Mouse (Mus musculus) heart, embryonic 12.5 days (tissue): ENCODE results near the gene Gli1. TPM values are rescaled to one million over a fixed set of nuclear protein-coding genes. Genes with fewer than 3 reads are reported as not detected.

Experiments used
- ATAC-seq: fragments of 200-750 bp; cut with Nextera tagmentation; 2 replicates; pipeline ENCODE4 v1.8.0; 2017; ENCODE audit warnings: moderate TSS enrichment, moderate library complexity; ENCODE audit not compliant: insufficient number of reproducible peaks, low FRiP score
- H3K27ac ChIP-seq: fragments of 300-500 bp; sonication (generic); 2 replicates; pipeline ENCODE4 v1.5.1; 2016; ENCODE audit warnings: mild to moderate bottlenecking, moderate library complexity; ENCODE audit not compliant: poor library complexity, severe bottlenecking
- H3K27me3 ChIP-seq: fragments of 300-500 bp; sonication (generic); replicated peaks from 2 replicates; pipeline ENCODE4 v1.6.1; 2016; ENCODE audit warnings: mild to moderate bottlenecking, moderate library complexity
- H3K36me3 ChIP-seq: fragments of 300-500 bp; sonication (generic); 2 replicates; pipeline ENCODE4 v1.6.1; 2016; ENCODE audit warnings: mild to moderate bottlenecking, moderate library complexity
- H3K4me1 ChIP-seq: fragments of 300-500 bp; sonication (generic); replicated peaks from 2 replicates; pipeline ENCODE4 v1.6.1; 2016; ENCODE audit warnings: mild to moderate bottlenecking
- H3K4me2 ChIP-seq: fragments of 300-500 bp; sonication (generic); 2 replicates; pipeline ENCODE4 v1.6.1; 2016; ENCODE audit warnings: mild to moderate bottlenecking, moderate library complexity
- H3K4me3 ChIP-seq: fragments of 300-500 bp; sonication (generic); 2 replicates; pipeline ENCODE4 v1.5.1; 2016; ENCODE audit warnings: mild to moderate bottlenecking
- H3K9ac ChIP-seq: fragments of 300-500 bp; sonication (generic); 2 replicates; pipeline ENCODE4 v1.6.1; 2016; ENCODE audit warnings: mild to moderate bottlenecking, moderate library complexity
- H3K9me3 ChIP-seq: fragments of 300-500 bp; sonication (generic); replicated peaks from 2 replicates; pipeline ENCODE4 v1.6.1; 2016; ENCODE audit warnings: mild to moderate bottlenecking, moderate library complexity
- WGBS: fragments of 180-500 bp; shearing (Covaris S2); methylation state at CpG from one replicate; pipeline ENCODE4 v1.1.7; 2016; 5-methylcytosine and 5-hydroxymethylcytosine counted together
- polyA plus RNA-seq: library from polyadenylated mRNA; unstranded; fragments of >200 nt; fragmentation: Nextera tagmentation; extraction: Ambion mirVana; gene quantifications from 2 replicates; pipeline ENCODE4 v1.2.1, GENCODE M21; 2016

Gli1 gene
- polyA plus RNA-seq, 1 experiment from 2014 or later = 0.31 TPM

DNA sequence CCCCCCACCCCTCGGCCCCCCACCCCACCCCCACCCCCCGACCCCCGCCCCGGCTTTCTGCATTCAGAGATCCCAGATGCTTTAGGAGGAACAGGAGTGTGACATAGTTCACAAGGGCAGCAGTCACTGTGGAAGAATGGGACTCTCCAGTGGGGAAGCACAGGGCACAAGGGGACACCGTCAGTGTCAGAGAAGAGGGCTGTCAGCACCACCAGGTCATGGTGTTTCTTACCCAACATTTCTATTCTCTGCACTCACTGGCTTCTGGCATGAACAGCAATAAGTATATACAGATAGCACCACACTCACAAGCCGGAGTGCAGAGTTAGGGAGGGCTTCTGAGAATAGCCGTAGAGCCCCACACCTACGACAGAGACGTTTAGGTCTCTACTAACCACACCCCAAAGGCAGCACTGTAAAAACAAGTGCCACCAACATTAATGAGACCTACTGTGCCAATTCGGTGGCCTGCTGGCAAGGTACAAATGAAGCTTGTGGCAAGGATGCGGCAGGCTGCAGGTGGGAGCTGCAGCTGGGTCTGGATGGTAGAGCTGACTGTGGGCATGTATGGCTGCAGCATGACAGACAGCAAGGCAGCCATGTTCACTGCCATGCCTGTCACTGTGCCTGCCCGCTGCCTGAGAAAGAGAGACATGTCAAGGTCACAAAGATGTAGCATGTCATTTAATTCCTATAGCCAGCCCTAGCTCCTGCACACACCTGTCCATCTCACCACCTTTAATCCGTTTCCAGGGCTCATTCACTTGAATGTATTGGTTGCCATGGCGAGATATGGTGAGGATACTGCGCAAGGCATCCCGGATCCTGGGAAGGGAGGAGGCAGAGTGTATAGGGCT, 44.5 kb downstream of the Gli1 start:
- WGBS = 64% methylated on average over 16 of the region's 16 CpGs
- no peak overlapping the region for H3K9ac ChIP-seq

DNA sequence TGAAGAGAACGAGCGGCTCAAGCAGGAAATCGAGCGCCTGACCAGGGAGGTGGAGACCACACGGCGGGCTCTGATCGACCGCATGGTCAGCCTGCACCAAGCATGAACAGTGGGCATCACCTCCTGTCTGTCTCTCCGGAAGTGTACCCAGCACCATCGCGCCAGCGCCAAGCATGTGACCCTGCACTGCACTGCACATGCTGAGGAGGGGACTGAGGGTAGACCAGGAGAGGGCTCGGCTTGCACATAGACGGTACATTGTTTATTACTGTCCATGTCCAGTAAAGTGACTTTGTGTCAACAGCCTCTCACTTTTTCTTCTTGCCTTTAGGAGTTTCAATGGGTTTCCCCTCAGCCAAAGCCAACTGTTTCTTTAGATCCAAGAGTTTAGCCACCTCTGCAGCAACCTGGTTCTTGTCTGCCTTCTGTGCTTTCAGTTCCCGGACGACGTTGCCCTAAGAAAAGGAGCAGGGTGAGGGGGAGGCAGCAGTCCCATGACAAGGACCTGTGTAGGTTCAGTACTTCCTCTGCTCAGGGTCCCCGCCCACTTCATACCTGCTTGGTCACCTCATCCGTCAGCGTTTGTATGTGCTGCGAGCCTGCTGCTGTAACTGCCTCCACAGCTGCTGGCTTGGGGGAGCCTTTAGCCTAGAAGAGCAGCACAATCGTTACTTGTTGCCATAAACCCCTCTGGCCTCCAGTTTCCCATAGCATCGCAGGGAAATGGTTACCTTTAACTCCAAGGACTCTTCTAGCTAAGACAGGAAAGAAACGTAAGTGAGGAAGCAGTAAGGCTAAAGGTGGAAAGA, 45.6 kb downstream of the Gli1 start:
- H3K27me3 ChIP-seq = no peaks in the 10 kb centered on the region
- 86% methylated on average over 24 of the region's 24 CpGs for WGBS
- no peak overlapping the region for H3K4me2 ChIP-seq
- H3K4me1 ChIP-seq = peaks cover 44% of the 10 kb centered on the region
- H3K9me3 ChIP-seq = no peaks in the 10 kb centered on the region
- H3K9ac ChIP-seq = peak overlapping the region; percentile 22; the same call in 1 of the 2 replicates
- peaks cover 76% of the 10 kb centered on the region for H3K36me3 ChIP-seq
- no peak overlapping the region for H3K4me3 ChIP-seq
- ATAC-seq = no peak
- peak overlapping the region; percentile 49; the same call in 1 of the 2 replicates for H3K27ac ChIP-seq

More for the DNA sequence above, 44.5 kb downstream of the Gli1 start:
- Histone ChIP-seq H3K4me1 (peaks cover 36% of the 10 kb centered on the region), H3K9me3 (no peaks in the 10 kb centered on the region), H3K27ac (peak overlapping the region; percentile 49), H3K27me3 (no peaks in the 10 kb centered on the region), H3K4me2 (no peak overlapping the region), H3K4me3 (no peak overlapping the region), H3K36me3 (peaks cover 86% of the 10 kb centered on the region)
- no peak for ATAC-seq

- Histone ChIP-seq H3K27ac (no peak overlapping the region), H3K4me3 (no peak overlapping the region), H3K9ac (no peak overlapping the region), H3K27me3 (no peaks in the 10 kb centered on the region), H3K36me3 (peaks cover 64% of the 10 kb centered on the region), H3K4me1 (peaks cover 44% of the 10 kb centered on the region), H3K4me2 (no peak overlapping the region), H3K9me3 (no peaks in the 10 kb centered on the region)
- WGBS = 91% methylated on average over 10 of the region's 10 CpGs
- ATAC-seq = no peak
These were observed 46.8 kb downstream of the Gli1 start for GRCm38 (mm10) chr10:127294895-127295510.

GRCm38 (mm10) chr10:127293590-127294113, 48.1 kb downstream of the Gli1 start:
- Histone ChIP-seq H3K4me3 (0 out of 2 replicates have a peak overlapping the region, but pooled peaks have one; percentile 69), H3K9ac (peak overlapping the region; percentile 41; the same call in 1 of the 2 replicates), H3K4me1 (peaks cover 47% of the 10 kb centered on the region), H3K9me3 (no peaks in the 10 kb centered on the region), H3K4me2 (peak overlapping the region; percentile 97), H3K27ac (no peak overlapping the region), H3K36me3 (peaks cover 50% of the 10 kb centered on the region), H3K27me3 (no peaks in the 10 kb centered on the region)
- ATAC-seq = no peak
- WGBS = 85% methylated on average over 3 of the region's 3 CpGs

- H3K4me2 ChIP-seq = peak overlapping the region; percentile 97
- ATAC-seq = no peak
These were observed 48.7 kb downstream of the Gli1 start for GRCm38 (mm10) chr10:127292987-127293538.

DNA sequence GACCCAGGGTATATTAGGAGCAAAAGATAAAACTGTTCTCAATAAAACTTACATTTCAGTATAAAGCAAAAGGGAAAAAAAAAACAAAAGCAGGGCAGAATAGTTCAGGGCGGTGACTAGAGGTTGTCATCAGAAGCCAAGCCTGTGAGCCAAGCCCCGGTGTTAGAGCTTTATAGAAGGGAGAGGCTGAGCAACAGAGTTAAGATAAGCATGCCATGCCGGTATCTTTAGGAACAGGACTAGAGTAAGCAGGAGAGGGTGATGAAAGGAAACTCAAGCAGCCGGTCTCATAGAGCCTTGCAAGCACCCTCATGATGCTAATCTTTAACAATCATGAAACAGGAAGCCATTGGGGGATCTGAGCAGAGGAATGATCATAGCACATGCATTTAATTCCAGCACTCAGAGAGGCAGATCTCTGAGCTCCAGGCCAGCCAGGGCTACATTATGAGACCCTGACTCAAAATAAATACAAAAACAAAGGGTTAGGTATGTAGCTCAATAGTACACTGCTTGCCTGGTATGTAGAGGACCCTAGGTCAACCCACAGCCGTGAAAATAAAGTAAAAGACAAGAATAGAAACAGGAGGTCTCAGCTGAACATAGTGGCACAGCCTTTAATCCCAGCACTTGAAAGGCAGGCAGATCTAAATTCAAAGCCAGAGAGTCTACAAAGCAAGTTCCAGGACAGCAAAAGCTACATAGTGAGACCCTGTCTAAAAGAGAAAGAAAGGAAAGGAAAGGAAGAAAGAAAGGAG, 49.7 kb downstream of the Gli1 start:
- peak overlapping the region; percentile 89 for H3K27ac ChIP-seq
- peaks cover 43% of the 10 kb centered on the region for H3K36me3 ChIP-seq
- H3K4me2 ChIP-seq = peak overlapping the region; percentile 97
- no peak for ATAC-seq
- peaks cover 49% of the 10 kb centered on the region for H3K4me1 ChIP-seq
- H3K9ac ChIP-seq = peak overlapping the region; percentile 78
- WGBS = 3% methylated on average over 5 of the region's 5 CpGs
- no peaks in the 10 kb centered on the region for H3K9me3 ChIP-seq
- H3K4me3 ChIP-seq = peak overlapping the region; percentile 69
- H3K27me3 ChIP-seq = no peaks in the 10 kb centered on the region

More at GRCm38 (mm10) chr10:127292987-127293538, 48.7 kb downstream of the Gli1 start:
- Histone ChIP-seq H3K36me3 (peaks cover 49% of the 10 kb centered on the region), H3K4me3 (peak overlapping the region; percentile 69), H3K27me3 (no peaks in the 10 kb centered on the region), H3K9ac (peak overlapping the region; percentile 41; the same call in 1 of the 2 replicates), H3K4me1 (peaks cover 47% of the 10 kb centered on the region), H3K27ac (peak overlapping the region; percentile 89; the same call in 1 of the 2 replicates), H3K9me3 (no peaks in the 10 kb centered on the region)
- WGBS = 63% methylated on average over 6 of the region's 6 CpGs

- under 1% methylated on average over 19 of the region's 19 CpGs for WGBS
- Histone ChIP-seq H3K27ac (peak overlapping the region; percentile 89), H3K36me3 (peaks cover 43% of the 10 kb centered on the region), H3K9ac (peak overlapping the region; percentile 78), H3K27me3 (no peaks in the 10 kb centered on the region), H3K4me2 (peak overlapping the region; percentile 97), H3K4me1 (peaks cover 49% of the 10 kb centered on the region), H3K9me3 (no peaks in the 10 kb centered on the region), H3K4me3 (peak overlapping the region; percentile 69)
- ATAC-seq = peak; percentile 30
These were observed 50.6 kb downstream of the Gli1 start for GRCm38 (mm10) chr10:127290930-127291880.

- peak; percentile 90 for ATAC-seq
- H3K27ac ChIP-seq = peak overlapping the region; percentile 99
- peak overlapping the region; percentile 78 for H3K9ac ChIP-seq
- no peaks in the 10 kb centered on the region for H3K27me3 ChIP-seq
- H3K36me3 ChIP-seq = peaks cover 43% of the 10 kb centered on the region
- H3K9me3 ChIP-seq = no peaks in the 10 kb centered on the region
- peak overlapping the region; percentile 69 for H3K4me3 ChIP-seq
- peak overlapping the region; percentile 97 for H3K4me2 ChIP-seq
- under 1% methylated on average over 44 of the region's 47 CpGs for WGBS
- peaks cover 52% of the 10 kb centered on the region for H3K4me1 ChIP-seq
These were observed 51.4 kb downstream of the Gli1 start for GRCm38 (mm10) chr10:127290307-127290929.
